Mouse (Mus musculus) neural tube, embryonic 11.5 days (tissue): Measurements from ENCODE around the gene Pparg. TPM values are rescaled to one million over a fixed set of nuclear protein-coding genes. Genes with fewer than 3 reads are reported as not detected.

Experiments used
- ATAC-seq: fragments of 200-750 bp; cut with Nextera tagmentation; 2 replicates; pipeline ENCODE4 v1.8.0; 2017; ENCODE audit warnings: moderate number of reproducible peaks, mild to moderate bottlenecking, moderate TSS enrichment, moderate library complexity; ENCODE audit not compliant: insufficient read depth, low FRiP score, low TSS enrichment
- DNase-seq: peaks from one replicate; pipeline ENCODE4 v3.0.0-alpha.2; 2015; ENCODE audit warnings: low spot score
- H3K27ac ChIP-seq: fragments of 300-500 bp; sonication (generic); 2 replicates; pipeline ENCODE4 v1.5.1; 2014; ENCODE audit warnings: low read depth, mild to moderate bottlenecking, low read length
- H3K27me3 ChIP-seq: fragments of 300-500 bp; sonication (generic); 2 replicates; pipeline ENCODE4 v1.6.1; 2014; ENCODE audit warnings: mild to moderate bottlenecking, low read length, mixed read lengths; ENCODE audit not compliant: control insufficient read depth, insufficient read depth
- H3K36me3 ChIP-seq: fragments of 300-500 bp; sonication (generic); 2 replicates; pipeline ENCODE4 v1.6.1; 2014; ENCODE audit warnings: mild to moderate bottlenecking, low read length, moderate library complexity, mixed read lengths; ENCODE audit not compliant: control insufficient read depth, insufficient read depth
- H3K4me1 ChIP-seq: fragments of 300-500 bp; sonication (generic); 2 replicates; pipeline ENCODE4 v1.6.1; 2014; ENCODE audit warnings: low read length, mixed read lengths; ENCODE audit not compliant: control insufficient read depth, insufficient read depth
- H3K4me2 ChIP-seq: fragments of 300-500 bp; sonication (generic); 2 replicates; pipeline ENCODE4 v1.6.1; 2014; ENCODE audit warnings: low read depth, mild to moderate bottlenecking, moderate library complexity
- H3K4me3 ChIP-seq: fragments of 300-500 bp; sonication (generic); 2 replicates; pipeline ENCODE4 v1.5.1; 2014; ENCODE audit warnings: low read depth, low read length
- H3K9ac ChIP-seq: fragments of 300-500 bp; sonication (generic); 2 replicates; pipeline ENCODE4 v1.6.1; 2014; ENCODE audit warnings: mild to moderate bottlenecking, low read length
- H3K9me3 ChIP-seq: fragments of 300-500 bp; sonication (generic); 2 replicates; pipeline ENCODE4 v1.6.1; 2016; ENCODE audit warnings: low read length; ENCODE audit not compliant: control insufficient read depth
- WGBS: fragments of 180-500 bp; shearing (Covaris S2); extraction: QIAGEN DNeasy Blood & Tissue Kit; methylation state at CpG from one replicate; pipeline ENCODE4 v1.1.7; 2014; 5-methylcytosine and 5-hydroxymethylcytosine counted together
- polyA plus RNA-seq: library from polyadenylated mRNA; unstranded; fragments of >200 nt; fragmentation: Nextera tagmentation; extraction: Ambion mirVana; gene quantifications from 2 replicates; pipeline ENCODE4 v1.2.1, GENCODE M21; 2014

Gene Pparg
- polyA plus RNA-seq, 1 experiment from 2014 or later: 0.19 TPM

DNA sequence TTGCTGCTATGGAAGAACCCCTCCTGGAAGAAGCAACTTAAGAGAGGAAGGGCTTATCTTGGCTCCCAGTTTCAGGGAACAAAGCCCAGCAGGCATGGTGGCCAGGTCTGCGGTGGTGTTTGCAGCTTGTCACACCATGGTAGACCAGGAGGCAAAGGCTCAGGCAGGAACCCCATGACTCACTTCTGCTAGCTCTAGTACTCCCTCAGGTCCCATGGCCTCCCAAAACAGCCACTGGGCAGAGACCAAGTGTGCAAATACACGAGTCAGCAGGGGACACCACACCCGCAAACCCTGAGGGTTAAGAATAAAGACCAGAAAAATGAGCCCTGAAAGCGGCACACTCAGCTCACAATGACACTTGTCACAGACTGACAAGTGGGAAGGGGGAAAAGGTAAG is 175.4 kb downstream of the Pparg start:
- H3K36me3 ChIP-seq: no peaks in the 10 kb centered on the region
- no peaks in the 10 kb centered on the region for H3K4me1 ChIP-seq
- no peak overlapping the region for H3K9ac ChIP-seq
- no peak for DNase-seq
- ATAC-seq: no peak
- H3K4me2 ChIP-seq: no peak overlapping the region
- H3K27me3 ChIP-seq: no peaks in the 10 kb centered on the region
- 74% methylated on average over 4 of the region's 4 CpGs for WGBS
- H3K4me3 ChIP-seq: no peak overlapping the region
- H3K9me3 ChIP-seq: no peaks in the 10 kb centered on the region
- H3K27ac ChIP-seq: no peak overlapping the region

GRCm38 (mm10) chr6:115538645-115539429 is 178.1 kb downstream of the Pparg start:
- H3K27ac ChIP-seq: no peak overlapping the region
- DNase-seq (peak; percentile 88), ATAC-seq (peak; percentile 88)
- peak overlapping the region; percentile 47 for H3K9ac ChIP-seq
- no peaks in the 10 kb centered on the region for H3K36me3 ChIP-seq
- peak overlapping the region; percentile 6; the same call in 1 of the 2 replicates for H3K4me3 ChIP-seq
- no peaks in the 10 kb centered on the region for H3K27me3 ChIP-seq
- peaks cover under 1% of the 10 kb centered on the region; the same call in 1 of the 2 replicates for H3K4me1 ChIP-seq
- 23% methylated on average over 26 of the region's 26 CpGs for WGBS
- H3K4me2 ChIP-seq: peak overlapping the region; percentile 35
- no peaks in the 10 kb centered on the region for H3K9me3 ChIP-seq

Other genes starting within 250 kb of the Pparg start
- 5.5 and 8.2 TPM in 2 replicates for gene Syn2, start 226.0 kb upstream of the Pparg start, polyA plus RNA-seq
- not detected in 2 replicates for gene Gm17482, start 133.6 kb upstream of the Pparg start, polyA plus RNA-seq
- gene Timp4, start 108.7 kb upstream of the Pparg start, polyA plus RNA-seq: 0.18 and 0.41 TPM in 2 replicates
- 30.5 and 31.5 TPM in 2 replicates for gene Tsen2, start 183.7 kb downstream of the Pparg start, polyA plus RNA-seq
- gene Mkrn2os, start 231.6 kb downstream of the Pparg start, polyA plus RNA-seq: 0.12 TPM in 1 of 2 replicates, not detected in the other
- 29.2 and 33.1 TPM in 2 replicates for gene Mkrn2, start 241.0 kb downstream of the Pparg start, polyA plus RNA-seq